Mouse (Mus musculus): ENCODE results near the gene Ireb2.
"Not testable (repeated sequence)": the region's sequence is repeated elsewhere in the genome, so short reads cannot be mapped to it uniquely, and the experiment has no call there.

Gene Ireb2

GRCm38 (mm10) chr9:54863363-54864281 is at the start of gene Ireb2:
Gene Ireb2, plus strand, starts transcription at chr9:54863789.
- DNase-seq (ENCODE audit: extremely low spot score): peak; percentile 99

GRCm38 (mm10) chr9:54816508-54817201 is 46.9 kb upstream of the Ireb2 start:
- DNase-seq (ENCODE audit: extremely low spot score): no peak

GRCm38 (mm10) chr9:54821442-54822100 is 42.0 kb upstream of the Ireb2 start:
- DNase-seq (ENCODE audit: extremely low spot score): peak; percentile 72

DNA sequence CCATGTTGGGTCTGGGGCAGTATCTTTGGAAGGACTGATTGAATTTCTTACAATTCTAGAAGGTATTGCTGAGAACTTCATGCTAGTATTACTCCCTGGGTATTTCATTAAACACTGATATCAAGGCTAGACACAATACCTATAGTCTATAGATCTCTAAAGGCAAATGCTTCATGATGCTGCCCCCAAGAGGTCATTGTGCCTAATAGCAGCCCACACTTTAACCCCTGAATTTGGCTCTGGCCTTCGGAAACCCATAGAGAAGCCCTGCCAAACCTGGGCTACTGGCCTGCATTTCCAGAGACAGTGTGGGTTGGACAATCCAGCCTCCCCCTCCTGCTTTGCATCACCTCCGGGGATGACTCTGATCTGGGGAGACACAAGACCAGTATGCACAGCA is 33.8 kb upstream of the Ireb2 start:
- DNase-seq (ENCODE audit: extremely low spot score): no peak

DNA sequence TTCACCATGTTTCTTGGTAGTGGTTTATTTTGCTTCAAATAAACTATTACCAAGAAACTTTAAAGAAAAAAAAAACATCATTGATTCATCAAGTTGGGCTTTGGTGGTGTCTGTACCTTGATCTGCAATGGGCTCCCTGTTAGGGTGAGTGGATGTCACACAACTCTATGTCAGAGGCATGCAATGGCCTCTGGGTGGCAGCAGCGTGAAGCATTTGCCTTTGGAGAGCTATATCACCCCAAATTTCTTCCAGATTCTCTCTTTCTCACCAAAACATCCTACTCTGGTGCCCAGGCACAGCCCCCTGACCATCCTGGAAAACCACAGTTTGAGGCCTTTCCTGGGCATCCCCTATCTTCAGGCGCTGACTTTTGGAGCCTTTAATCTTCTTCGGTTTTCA is 33.0 kb upstream of the Ireb2 start:
- no peak for DNase-seq (ENCODE audit: extremely low spot score)

DNA sequence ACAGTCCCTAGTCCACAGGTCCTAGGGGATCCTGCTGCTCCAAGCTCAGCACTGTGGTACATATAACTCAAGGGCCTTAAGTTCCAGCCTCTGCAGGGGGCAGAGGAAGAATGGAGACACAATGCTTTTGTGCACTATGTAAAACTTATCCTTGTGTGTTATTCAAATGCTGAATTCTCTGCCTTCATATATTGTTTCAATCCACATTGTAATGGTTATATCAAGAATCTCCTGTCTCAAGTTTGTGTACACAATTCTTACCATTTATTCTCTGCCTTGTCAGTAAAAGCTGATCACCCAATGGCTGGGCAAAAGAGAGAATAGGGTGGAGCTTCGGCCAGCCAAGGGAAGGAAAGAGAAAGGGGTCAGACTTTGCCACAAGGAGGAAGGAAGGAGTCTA is 29.8 kb upstream of the Ireb2 start:
- no peak for DNase-seq (ENCODE audit: extremely low spot score)

- not testable (repeated sequence) for DNase-seq (ENCODE audit: extremely low spot score)
These were observed 27.5 kb upstream of the Ireb2 start for GRCm38 (mm10) chr9:54835951-54836717.

DNA sequence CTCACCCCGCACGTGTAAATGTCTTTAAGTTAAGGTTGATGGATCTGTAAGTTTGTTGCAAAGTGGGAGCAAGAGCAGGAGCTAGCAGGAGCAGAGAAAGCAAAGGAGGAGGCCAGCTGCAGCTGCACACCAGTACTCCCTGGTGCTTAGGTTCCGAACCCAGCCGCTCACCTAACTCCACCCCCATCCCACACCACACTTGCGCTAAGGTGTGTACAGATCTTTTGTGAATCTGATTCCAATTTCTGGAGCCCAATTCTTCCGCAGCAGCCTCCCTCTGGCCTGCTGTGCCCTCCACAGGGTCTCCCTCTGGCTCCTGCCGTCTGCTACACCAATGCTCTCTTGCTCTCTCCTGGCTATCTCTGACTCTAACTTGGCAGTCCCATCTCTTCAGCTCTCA is 25.8 kb upstream of the Ireb2 start:
- DNase-seq (ENCODE audit: extremely low spot score): no peak

- DNase-seq (ENCODE audit: extremely low spot score): no peak
These were observed 23.4 kb upstream of the Ireb2 start for GRCm38 (mm10) chr9:54840145-54840544.

GRCm38 (mm10) chr9:54842311-54842710 is 21.3 kb upstream of the Ireb2 start:
- DNase-seq (ENCODE audit: extremely low spot score): no peak

- no peak for DNase-seq (ENCODE audit: extremely low spot score)
These were observed 19.7 kb upstream of the Ireb2 start for GRCm38 (mm10) chr9:54843887-54844286.

DNA sequence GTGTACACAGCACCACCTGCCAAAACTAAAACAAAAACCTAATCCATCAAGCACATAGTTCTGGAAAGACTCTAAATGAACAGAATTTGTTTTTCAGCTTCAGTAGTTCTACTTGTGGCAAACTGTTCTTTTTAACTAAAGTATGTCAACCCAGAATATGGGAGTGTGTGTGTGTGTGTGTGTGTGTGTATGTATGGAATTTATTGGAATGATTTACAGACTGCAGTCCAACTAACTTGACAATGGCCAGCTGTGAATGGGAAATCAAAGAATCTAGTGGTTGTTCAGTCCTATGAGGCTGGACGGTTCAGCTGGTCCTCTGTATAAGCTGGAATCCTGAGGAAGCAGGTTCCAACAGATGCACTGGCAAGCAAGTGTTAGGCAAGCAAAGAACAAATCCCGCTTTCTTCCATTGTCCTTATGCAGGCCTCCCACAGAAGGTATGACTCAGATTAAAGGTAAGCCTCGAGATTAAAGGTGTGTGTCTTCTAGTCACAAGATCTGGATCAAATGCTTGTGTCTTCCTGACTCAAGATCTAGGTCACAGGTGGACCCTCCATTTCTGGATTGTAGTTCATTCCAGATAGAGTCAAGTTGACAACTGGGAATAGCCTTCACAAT is 18.9 kb upstream of the Ireb2 start:
- no peak for DNase-seq (ENCODE audit: extremely low spot score)

GRCm38 (mm10) chr9:54848203-54848602 is 15.4 kb upstream of the Ireb2 start:
- DNase-seq (ENCODE audit: extremely low spot score): no peak

- DNase-seq (ENCODE audit: extremely low spot score): not testable (repeated sequence)
These were observed 10.6 kb upstream of the Ireb2 start for GRCm38 (mm10) chr9:54853036-54853435.

DNA sequence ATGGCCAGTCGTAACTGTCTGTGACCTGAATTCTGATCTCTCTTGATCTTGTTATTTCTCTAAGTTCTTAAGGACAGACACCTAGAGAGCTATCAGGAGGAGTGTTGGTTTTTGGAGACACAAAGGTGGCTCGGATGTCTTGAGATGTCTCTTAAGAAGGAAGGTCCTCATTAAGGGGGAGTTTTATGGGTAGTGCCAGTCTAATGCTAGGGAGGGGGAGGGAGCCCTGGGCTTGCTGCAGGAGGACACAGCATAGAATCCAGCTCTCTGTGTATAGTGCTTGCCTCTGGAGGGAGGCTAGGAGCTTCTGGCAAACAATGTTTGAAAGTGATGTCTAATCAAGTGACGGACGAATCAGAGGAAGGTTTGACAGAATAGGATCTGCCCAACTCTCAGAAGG is 10.0 kb upstream of the Ireb2 start:
- DNase-seq (ENCODE audit: extremely low spot score): no peak

- DNase-seq (ENCODE audit: extremely low spot score): no peak
These were observed 8.0 kb upstream of the Ireb2 start for GRCm38 (mm10) chr9:54855638-54856037.

DNA sequence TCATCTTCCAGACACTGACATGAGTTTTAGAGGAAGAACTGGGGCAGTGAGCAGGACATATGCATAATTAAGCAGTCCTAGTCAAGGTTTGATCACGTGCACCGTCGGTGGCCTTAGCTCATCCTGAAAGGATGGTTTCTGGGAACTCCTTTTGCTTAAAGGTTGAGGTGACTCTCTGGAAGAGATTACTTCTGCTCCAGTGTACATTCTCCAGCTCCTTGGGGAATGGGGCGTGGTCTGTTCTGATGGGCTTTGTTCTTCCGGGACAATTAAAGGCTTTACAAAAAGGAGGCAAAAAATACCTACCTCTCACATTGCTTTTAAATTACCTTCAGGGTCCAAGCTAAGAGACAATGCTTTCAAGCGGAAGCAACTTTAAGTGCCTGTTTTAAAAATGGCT is 7.5 kb upstream of the Ireb2 start:
- DNase-seq (ENCODE audit: extremely low spot score): no peak

DNA sequence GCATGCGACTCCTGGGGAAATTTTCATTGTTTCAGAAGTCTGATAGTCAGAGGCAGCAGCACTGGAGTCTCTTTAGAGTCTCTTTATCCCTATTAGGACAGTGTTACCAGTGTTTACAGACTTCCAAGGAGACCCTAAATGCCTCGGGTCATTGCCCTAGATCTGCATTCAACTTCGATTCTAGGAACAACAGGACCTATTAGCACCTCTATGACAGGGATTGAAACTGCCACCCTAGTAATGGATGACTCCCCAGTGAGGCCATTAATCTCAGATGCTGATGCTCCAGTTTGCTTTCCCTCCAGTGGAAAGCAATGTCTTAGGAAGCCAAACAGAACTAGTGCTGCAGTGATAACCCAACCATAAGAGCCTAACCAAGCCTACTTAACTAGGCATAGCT is 6.1 kb upstream of the Ireb2 start:
- no peak for DNase-seq (ENCODE audit: extremely low spot score)

- DNase-seq (ENCODE audit: extremely low spot score): no peak
These were observed 3.1 kb upstream of the Ireb2 start for GRCm38 (mm10) chr9:54860526-54860925.

- DNase-seq (ENCODE audit: extremely low spot score): no peak
These were observed 15.2 kb downstream of the Ireb2 start for GRCm38 (mm10) chr9:54878759-54879158.

DNA sequence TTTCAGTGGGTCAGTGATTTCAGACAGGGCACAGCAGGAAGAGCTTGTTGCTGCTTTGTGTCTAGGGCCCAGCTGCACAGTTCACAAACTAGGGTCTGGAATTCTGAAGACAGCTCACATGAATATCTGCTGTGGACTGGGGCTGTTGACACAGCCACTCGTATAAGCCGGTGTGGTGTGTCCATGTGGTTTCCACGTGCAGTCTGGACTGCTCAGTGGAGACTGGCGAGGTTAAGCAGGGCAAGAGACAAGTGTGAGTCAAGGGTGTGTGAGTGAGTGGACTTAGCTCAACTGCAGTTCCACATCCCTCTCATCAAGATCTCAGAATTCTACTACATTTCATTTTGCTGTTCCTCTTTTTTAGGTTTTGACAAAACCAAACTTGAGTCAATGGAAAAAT is 28.5 kb downstream of the Ireb2 start:
- no peak for DNase-seq (ENCODE audit: extremely low spot score)

All from embryo, embryonic 9.5 days (tissue).